Mouse (Mus musculus) left cerebral cortex, postnatal 25 days (tissue): Measurements from ENCODE around the gene Smgc. TPM values are rescaled to one million over a fixed set of nuclear protein-coding genes. Genes with fewer than 3 reads are reported as not detected.
"Not testable (repeated sequence)": the region's sequence is repeated elsewhere in the genome, so short reads cannot be mapped to it uniquely, and the experiment has no call there.

ENCODE experiments used
- DNase-seq, 2 experiments: peaks; one replicate each; pipeline ENCODE4 v3.0.0; 2022; ENCODE audit warnings: low spot score in 2 of 2, mixed read lengths in 1 of 2
- intact Hi-C: fragments of 180-260 bp; cut with DNase I; formaldehyde crosslinking; loops from one replicate; pipeline ENCODE4 v1.15.1; 2025
- total RNA-seq, 2 experiments: library from RNA; stranded (reverse); gene quantifications; 2 replicates each; pipeline ENCODE4 v1.2.3; 2021

Gene Smgc
- not detected for total RNA-seq

DNA sequence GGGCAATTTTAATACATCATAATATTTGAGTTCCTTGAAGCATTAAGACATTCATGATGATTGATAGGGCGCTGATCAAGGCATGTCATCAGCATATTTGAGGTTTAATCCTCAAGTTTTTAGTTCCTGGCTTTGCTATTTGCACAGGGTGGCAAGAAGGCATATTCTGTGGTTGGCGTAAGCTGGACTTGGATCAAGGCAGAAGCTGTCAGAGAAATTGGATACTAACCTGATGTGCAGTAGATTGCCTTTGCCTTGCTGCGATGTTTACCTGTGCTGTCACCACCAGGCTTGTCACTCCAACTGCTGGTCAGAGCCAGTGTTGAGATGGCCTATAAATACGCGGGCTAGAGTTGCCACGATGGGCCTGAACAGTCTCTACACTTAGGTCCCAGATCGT, at the start of gene Smgc:
Gene Smgc (plus strand): TSS at position 301 of the 400 bp plus-strand sequence.
- no peak for DNase-seq
- intact Hi-C loops = no loop called here

DNA sequence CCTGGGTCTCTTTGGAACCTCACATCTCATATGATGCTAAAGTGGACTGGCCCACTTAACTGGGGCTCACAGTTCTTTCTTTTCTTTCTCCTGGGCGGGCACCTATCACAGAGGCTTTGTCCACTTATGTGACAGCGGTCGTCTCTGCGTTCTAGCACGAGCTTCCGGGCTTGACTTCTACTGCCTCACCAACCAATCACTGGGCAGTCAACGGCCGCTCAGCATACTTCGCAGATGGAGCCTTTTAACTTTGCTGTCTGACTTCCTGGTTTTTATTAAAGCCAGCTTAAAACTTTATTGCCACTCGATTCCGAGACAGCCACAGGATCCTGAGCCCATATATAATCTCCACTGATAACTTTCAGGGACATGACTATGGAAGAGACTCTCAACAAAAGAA, 49.7 kb upstream of the Smgc start:
- intact Hi-C loops = no loop called here
- no peak for DNase-seq

DNA sequence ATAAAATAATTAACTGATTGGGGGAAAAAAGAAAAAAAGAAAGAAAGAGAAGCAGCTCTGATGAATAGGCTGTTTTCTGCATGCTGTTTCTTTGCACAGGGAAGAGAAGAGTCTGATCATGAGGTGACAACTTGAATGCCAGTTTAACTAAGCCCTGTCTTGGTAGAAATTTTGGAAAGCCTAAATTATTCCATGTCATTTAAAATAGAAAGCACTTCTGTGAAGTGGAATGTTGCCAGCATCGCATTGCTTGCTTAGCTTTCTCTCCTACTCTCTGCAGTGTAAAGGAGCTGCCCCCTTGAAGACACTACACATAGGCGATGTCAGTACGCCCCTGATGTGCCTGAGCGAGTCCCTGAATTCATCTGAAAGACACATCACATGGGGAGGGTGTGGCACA, 31.6 kb upstream of the Smgc start:
- intact Hi-C loops = no loop called here
- DNase-seq = peak; percentile 13 to 53

DNA sequence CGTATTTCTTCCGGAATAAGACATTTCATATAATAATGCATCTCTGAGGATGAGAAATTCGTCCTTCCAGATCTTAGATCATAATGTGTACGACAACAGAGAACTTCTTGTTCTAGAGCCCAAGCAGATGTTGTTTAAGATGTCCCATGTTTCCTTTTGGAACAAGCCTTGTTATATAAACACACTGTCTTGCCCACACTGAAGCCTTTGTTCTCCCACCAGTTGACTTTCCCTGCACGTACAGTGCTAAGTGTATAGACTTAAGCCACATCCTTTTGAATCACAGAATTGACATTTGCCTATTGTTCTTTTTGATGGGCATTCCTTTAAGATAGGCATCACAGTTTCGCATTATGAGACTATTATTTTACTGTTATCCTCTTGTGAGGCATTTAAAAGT, 2.7 kb upstream of the Smgc start:
- no peak for DNase-seq
- intact Hi-C loops = no loop called here

DNA sequence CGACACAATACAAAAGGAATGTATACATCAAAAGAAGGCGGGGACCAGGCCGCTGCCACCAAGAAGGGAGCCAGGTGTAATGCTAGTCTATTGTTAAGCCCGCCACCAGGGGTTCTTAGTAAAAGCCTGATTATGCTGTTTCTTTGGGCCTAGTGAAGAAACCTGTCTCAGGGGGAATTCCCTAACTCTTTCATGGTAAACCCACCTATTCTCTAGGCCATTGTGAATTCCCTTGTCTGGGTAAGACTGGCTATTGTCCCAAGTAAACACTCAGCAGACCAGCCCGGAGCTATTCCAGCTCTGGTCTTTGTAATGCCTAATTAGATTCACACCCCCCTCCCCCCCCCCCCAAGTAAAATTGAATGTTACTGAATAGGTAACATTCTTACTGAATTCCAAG, 26.1 kb downstream of the Smgc start:
- DNase-seq, intact Hi-C loops: not testable (repeated sequence)

DNA sequence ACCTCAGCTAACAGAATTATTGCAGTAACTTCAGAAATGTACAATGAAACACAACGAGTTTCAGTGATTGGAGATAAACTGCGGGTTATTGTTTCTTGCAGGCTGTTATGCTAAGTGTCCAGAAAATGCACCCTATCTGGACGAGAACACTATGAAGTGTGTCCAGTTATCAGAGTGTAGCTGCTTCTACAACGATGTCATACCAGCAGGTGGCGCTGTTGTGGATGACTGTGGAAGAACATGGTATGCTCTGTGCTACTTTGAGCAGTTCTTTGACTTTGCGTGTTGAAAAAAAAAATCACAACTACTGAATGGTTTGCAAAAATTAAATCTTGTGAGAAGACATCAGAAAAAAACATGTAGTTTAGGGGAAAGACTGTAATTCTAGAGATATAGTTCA, 62.2 kb downstream of the Smgc start:
- peak in 1 of 2 experiments; percentile 11 for DNase-seq
- intact Hi-C loops = no loop called here

DNA sequence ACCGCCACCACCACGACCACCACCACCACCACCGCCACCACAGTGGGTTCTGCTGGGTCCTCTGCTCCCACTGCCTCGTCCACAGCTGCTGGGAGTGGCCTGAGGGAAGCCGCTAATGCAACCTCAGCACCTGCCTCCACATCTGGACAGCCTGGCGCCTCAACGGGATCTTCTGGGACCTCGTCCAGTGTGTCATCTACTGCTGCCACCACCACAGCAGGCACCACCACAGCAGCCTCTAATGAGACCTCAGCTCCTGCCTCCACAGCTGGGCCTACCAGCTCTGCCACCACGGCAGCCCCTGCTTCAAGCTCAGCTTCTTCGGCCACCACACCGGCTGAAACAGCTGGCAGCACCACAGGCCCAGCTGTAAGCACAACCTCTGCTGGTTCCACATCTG, 69.0 kb downstream of the Smgc start:
- DNase-seq = peak; percentile 24 to 43
- intact Hi-C loops = not testable (repeated sequence)

Other genes starting within 250 kb of the Smgc start
- 10 to 100 TPM; 49.1 to 51.5 TPM for gene Lrrk2, start 165.1 kb upstream of the Smgc start, total RNA-seq
- 100 to 1,000 TPM; 297 to 317 TPM for gene Cntn1, start 212.9 kb downstream of the Smgc start, total RNA-seq